Mouse (Mus musculus) spleen, adult 2 months (tissue): ENCODE measurements around the gene Kmt2d.

ENCODE experiments used
- CTCF ChIP-seq: fragments of 200-500 bp; IDR thresholded peaks from 2 replicates; pipeline ENCODE4 v1.5.1; 2011; ENCODE audit warnings: mild to moderate bottlenecking, inconsistent platforms; ENCODE audit not compliant: insufficient read depth, insufficient read length, insufficient replicate concordance; ENCODE audit errors: extremely low read depth
- POLR2A ChIP-seq: fragments of 200-500 bp; IDR thresholded peaks from 2 replicates; pipeline ENCODE4 v1.6.1; 2011; ENCODE audit warnings: low read depth, low read length, inconsistent platforms

- TF ChIP-seq CTCF = no peak
- no peak for TF ChIP-seq POLR2A
Observed at GRCm38 (mm10) chr15:98861701-98862410, 9.1 kb downstream of the Kmt2d start.
